Mouse (Mus musculus): ENCODE measurements around the gene Lama1.

Gene Lama1

DNA sequence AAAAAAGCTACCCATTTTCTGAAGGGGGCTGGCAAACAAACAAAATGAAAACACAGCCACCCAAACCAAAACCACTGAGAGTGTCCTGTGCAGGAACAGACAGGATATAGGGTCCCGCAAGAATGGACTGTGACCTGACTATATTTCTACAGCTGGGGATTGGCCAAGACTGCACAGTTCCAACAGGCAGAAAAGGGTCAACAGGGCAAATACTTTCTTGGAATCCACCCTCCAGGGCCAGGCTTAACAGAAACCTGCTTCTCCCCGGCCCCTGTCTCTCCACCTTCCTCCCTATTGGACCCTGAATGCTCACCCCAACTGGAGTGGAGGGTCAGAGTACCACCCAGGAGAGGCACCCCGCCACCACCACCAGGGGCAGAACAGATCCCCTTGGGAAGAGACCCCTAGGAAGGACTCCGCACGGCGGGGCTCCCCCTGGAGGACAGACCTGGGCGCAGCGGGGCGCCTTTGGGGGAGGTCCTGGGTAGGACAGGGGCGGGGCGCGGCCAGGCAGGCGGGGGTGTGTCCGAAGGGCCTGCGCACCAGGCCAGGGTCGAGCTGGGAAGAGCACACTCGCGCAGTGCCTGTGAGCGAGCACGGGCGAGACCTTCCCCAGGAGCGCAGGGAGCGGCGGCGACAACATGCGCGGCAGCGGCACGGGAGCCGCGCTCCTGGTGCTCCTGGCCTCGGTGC lies at the start of gene Lama1:
Lama1 (plus strand) TSS at position 566 of the 693 bp plus-strand sequence.
- peak; percentile 57 to 69 for DNase-seq

DNA sequence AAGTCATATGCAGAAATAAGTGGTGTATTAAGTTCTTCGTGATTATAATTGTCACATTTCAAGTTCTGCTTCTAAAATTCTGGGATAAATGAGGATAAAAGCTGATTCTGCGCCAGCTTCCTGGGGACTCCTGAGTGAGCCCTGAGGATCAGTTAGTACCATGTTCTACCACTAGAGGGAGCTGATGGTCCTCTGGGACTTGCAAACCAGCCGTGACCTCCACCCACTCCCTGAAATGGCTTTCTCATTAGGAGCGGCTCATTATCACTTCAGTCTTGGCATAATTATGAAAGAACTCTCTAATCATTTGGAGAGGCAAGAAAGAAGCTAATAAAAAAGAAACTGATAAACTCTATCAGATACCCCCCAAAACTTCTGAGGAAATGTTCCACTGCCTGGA lies 45.6 kb upstream of the Lama1 start:
- peak; percentile 83 to 90 for DNase-seq

DNA sequence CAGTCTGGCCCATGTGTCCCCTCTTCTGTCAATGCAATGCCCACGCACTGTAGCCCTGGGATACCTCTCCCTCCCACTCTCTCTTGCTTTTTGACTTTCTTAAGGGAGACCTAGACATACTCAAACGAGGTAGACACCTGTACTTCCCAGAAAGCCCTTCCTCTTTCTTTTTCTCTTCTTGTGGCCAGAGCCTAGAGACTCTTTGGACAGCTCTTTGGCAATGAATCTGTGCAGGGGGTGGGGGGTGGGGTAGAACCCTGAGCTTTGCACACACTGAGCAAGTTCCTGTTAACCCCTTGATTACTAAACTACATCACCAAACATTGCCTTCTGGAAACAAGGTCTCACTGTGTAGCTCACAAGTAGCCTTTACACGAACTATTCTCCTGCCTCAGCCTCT lies 32.8 kb upstream of the Lama1 start:
- no peak for DNase-seq

DNA sequence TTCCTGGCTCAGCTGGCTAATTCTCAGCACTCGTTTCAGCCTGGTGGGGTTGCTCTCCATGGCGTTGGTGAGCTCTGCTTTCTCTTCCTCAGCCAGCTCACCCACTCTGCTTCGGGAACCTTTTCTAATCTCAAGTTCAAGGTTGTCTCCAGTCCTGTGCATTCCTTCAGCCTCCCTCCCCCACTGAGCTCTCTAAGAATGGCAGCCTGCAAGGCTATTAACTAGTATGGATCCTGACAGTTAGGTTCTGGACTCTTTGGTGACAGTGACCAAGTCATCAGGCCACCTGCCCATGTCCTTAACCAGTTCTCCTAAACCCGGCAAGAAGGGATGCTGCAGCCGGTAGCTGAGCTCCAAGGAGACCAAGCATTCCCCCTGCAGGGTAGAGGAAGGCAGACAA lies 30.1 kb upstream of the Lama1 start:
- no peak for DNase-seq

DNA sequence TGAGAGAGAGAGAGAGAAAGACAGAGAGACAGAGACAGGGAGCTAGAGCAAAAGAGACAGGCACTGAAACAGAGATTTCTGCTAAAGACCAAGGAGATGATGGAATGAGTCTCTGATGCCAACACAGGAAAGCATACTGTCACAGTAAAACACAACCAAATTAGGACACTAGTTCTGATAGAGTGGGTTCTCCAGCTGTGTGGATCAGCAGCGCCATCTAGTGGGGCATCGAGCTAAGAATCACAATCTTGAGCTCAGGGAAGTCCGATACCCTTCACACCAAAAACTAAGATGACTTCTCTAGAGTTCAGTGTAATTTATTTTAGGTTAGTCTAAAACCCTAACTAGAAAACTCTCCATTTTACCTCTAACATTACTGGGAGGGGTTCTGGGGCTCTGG lies 29.1 kb upstream of the Lama1 start:
- DNase-seq = peak; percentile 76 to 79

DNA sequence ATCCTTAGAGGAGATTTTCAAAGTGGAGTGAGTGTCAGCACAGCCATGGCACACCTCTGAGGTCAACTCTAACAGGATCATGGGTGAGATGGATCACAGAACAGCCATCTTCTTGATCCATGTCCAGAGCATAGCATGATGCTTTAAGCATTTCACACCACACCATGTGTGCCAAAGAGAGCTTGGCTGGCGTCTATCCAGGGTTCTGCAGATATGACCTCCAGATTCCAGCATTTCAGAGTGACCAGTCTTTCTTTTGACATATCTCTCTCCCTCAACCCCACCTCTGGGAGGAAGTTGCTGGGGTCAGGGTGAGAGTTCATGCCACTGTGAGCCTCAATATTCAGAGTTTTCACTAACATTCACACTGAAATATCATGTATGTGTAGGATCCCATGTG lies 18.5 kb upstream of the Lama1 start:
- DNase-seq = peak in 1 of 2 experiments; percentile 29

DNA sequence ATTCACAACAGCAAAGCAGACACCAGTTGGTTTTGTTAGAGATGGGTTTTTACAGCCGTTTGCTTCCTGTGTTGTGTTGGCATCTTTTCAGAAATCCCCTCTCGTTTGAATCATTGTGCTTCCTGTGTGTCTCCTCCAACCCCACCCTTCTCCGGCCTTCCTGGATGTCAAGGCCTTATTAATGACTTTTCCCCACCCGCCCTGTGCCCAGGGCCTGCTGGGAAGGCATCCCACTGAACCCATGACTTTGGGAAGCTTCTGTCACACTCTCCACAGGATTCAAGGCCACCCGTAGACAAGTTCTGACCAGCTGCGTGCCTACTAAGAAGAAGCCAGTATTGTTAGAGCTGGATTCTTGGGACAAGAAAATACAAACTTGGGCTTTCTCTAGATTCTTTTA lies 16.0 kb upstream of the Lama1 start:
- DNase-seq = no peak

DNA sequence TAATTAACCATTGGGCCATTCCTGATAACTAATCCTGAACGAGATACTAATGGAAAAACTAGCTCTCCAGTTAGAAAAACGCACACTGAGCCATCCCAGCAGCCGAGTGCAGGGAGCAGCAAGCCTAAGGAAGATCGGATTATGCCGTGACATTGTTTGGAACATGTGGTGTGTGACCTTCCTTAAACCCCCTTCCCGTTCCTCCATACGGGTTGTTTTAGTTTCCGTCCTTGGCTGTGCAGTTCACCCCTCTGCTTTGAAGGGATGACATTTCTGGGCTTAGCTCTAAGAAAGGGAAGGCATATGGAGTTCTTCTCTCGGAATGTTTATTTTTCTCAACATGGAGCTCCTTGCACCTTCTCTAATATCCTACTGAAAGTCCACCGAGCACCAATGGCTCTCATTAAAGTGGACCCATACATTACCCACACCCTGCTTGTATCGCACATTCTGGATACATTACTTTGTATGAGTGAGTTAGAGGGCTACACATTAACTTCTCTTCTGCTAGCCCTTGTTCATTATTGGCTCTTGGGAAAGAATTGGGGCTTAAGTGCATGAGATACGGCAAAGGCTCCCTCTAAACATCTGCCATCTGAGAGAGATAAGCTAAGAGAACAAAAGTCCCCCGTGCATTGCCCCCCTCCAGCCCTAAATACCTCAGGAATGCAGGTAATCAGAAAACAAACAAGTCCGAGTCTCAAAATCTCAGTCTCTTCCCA lies 11.9 kb upstream of the Lama1 start:
- DNase-seq = no peak

DNA sequence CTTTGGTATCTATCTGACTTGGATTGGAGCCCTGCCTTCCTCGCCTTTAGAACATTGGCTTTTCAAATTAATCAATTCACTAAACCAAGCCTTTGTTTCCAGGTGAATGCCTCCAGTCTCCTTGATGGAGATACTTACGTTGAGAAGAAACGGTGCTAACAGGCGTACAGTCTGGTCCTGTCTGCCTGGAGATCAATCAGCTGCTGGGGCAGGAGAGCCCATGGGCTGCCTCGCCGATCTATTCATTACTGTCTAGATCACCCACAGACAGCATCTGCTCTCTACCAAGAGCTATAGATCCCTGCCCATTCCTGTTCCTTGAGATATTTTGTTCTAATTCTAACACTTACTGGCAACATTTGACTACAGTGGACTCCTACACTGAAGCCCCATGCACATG lies 9.6 kb upstream of the Lama1 start:
- DNase-seq = no peak

DNA sequence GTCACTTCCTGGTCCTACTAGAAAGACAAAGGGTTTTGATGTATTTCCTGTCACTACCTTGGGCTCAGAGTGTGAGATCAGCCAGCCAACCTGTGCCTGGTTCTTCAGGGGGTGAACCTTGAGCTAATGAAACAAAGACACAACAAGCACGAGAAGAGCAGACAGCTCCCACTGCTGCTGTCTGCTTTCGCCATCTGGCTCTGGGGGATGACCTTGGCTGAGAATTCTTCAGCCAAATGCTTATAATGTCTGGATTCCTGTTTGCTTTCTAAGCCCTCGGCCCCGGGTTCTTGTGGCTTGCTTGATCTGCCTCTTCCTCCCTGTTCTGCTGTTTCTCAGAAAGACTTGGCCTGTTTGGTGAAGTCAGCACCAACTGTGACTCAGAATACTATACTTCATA lies 6.4 kb upstream of the Lama1 start:
- DNase-seq = peak; percentile 45 to 58

DNA sequence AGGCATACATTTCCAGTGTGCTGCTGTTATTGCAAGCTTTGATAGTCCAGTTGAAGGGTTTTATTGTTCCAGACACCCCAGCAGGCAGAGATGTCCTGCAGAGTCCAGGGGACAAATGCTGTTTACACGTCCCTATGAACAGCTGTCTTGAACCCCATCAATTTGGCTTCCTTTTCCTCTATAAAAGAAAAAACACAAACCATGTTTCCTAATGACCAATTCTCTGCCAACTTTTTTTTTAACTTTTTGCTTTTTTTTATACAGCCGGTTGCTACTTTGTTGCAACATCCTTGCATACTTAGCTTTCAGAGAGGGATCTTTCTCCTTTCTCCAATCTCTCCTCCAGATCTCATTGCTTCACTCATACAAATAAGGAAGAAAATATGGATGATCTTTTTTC lies 4.4 kb upstream of the Lama1 start:
- no peak for DNase-seq

DNA sequence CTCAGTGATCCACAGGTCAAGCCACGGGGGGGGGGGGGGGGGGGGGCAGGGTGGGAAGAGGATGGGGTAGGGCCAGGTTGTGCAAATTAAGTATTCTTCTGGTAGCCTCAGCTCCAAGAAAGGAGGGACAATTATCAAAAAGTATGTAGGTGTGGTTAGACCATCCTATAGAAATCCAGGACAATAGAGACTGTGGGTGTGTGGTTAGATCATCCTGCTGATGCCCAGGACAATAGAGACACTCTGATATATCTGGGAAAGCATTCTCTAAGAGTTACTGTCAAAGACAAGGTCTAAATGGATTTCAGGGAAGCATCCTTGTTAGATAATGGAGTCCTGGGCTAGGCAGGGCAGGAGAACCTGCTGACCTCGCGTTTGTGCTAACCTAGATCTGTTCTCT lies 3.2 kb upstream of the Lama1 start:
- DNase-seq = no peak

DNA sequence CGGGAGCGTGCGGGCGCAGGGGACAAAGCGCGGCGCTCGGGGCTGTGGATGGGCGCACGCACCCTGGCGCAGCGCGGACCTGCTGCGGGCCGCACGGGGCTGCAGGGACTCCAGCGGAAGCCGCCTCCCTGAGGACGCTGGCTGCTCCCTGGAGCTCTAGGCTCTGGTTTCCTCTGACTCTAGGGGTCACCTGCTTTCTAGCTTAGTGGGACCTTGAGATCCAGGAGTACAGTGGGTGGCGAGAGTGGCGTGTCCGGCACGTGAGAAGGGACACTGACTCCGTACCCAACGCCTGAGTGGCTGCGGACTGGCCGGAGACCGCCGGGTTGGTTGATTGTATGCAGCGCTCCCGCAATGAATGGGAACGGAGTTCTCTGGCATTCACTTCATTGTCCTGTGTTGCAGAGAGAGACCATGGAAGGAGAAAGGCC lies 417 bp downstream of the Lama1 start:
- DNase-seq = peak; percentile 25 to 28

DNA sequence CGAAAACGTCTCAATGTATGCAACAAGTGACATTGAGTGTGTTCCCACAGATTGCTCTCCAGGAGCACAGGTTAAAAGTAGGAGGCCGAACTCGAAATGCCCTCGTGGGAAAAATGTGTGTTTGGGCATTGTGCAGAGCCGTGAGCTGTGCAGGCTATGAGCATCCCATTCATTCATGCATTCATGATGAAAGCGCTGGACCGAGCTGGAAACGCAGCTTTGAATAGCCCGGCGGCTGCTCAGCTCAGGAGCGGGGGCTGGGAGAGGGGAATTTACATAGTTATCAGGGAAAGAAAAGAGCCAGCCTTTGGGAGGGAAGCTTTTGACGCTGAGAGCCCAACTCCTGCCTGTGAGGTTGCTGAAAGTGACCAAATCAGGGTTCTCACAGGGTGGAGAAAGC lies 1.2 kb downstream of the Lama1 start:
- peak; percentile 56 to 64 for DNase-seq

DNA sequence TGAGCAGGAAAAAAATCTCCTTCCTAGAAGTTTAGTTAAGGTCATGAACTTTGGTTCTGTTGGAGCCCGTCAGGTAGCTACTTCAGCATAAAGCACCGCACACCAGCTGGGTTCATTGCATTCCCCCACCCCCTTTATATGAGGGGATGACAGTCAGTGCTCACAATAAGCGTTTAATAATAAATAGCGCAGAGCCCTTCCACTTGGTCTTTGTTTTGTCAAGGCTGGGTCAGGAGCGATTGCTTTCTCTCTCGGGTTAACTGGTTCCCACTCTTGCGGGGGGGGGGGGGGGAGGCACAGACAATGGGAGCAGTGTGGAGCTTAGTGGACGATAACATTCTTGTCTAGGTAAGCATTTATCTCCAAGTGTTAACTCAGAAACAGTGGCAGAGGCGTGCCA lies 4.7 kb downstream of the Lama1 start:
- no peak for DNase-seq

DNA sequence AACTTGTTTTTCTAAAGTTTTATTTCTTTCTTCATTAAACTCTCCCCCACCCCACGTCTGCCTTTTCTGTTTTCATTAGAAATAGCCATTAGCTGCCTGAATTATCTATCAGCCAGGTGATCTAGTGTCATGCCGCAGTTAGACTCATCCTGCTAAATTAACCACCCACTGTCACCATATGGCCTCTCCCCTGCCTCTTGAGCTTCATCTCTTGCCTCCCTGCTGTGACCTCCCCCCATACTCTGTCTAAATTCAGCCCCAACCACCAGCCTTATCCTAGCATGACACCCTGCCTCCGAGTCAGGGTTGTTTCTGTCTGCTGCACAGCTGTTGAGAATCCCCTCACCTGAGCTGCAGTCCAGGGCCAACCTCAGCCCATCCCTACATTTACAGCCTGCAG lies 5.9 kb downstream of the Lama1 start:
- peak in 1 of 2 experiments; percentile 60 for DNase-seq

DNA sequence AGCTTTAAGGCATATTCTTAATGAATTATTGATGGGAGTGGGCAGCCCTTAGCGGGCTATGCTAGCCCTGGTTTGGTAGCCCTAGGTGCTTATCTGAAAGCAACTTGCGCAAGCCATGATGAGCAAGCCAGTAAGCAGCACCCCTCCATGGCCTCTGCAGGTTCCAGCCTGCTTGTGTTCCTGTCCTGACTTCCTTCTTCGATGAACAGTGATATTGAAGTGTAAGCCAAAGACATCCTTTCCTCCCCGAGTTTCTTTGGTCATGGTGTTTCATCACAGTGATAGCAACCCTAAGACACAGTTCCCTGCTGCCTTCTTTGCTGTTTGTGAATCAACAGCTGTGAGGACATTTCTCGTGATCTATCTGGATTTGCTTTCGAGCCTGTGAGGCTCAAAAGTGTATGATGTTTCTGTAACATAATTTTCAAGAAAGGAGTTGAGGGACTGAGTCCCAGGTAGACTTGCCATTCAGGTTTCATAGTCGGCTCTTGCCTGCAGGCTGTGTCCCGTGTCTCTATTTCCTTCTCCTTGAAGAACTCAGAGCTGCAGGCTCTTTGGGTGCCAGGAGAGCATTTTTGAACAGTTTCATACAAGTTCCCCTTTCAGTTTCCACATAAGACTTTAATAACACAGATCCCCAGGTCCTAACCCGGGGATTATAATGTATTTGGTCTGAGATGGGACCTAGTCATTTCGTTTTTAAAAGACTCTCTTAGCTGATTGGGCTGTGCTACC lies 8.1 kb downstream of the Lama1 start:
- DNase-seq = no peak

DNA sequence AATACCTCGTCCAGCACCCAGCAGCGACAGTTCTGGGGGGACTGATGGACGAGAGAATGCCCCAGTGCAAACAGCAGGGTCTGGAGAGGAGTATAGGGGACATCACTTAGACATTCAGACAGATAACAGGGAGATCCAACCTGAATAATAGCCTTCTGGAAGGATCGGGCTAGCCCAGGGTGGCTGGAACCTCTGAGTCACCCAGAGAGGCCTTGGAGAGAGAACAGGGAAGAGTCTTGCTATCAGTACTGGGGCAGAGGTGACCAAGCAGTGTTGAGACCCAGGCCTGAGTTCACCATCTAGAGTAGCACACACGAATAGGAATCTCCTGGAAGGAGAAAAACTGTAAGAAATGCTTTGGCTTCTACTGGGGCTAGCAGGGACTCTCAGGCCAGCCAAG lies 9.3 kb downstream of the Lama1 start:
- DNase-seq = no peak

DNA sequence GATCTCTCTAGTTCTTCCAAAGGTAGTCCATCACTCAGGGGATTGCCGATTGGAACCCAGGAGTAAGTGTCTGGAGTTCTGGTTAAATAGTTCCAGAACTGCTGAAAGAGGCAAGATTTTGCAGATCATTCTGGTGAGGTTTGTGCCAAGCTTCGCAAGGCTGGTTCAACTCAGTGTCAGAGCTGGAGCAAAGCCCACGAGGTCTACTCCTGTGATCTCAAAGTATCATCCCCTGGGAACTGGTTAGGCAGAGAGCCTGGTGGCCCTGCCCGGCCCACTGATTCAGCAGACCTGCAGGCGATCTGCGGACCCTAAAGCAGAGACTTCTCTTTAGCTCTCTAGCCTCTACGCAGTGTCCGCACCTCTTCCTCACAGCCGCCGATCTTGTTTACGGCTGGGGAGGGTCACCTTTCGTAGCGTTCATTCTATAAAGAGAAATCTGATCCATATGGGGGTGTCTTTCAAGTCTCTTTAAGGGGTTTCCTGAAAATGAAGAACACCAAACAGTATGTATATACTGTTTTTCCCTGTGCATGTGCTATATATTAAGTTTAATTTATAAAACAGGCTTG lies 10.8 kb downstream of the Lama1 start:
- DNase-seq = peak in 1 of 2 experiments; percentile 37

DNA sequence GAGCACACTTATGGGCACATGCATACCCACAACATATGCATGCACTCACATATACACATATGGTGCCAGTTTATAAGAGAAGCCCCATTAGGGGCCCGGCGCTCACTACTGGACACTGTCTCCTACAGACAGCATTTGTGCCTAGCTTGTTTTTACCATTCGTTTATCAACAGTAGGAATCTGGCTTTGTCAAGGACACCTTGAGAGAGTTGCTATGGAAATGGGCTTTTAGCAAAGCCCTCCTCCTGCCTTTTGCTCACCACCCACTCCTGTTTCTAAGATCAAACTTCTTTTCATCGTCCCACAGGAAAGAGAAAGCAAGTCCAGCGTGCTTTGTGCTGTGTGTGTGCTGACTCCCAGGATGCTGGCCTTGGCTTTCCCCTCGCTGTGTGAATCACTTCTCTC lies 13.3 kb downstream of the Lama1 start:
- no peak for DNase-seq

DNA sequence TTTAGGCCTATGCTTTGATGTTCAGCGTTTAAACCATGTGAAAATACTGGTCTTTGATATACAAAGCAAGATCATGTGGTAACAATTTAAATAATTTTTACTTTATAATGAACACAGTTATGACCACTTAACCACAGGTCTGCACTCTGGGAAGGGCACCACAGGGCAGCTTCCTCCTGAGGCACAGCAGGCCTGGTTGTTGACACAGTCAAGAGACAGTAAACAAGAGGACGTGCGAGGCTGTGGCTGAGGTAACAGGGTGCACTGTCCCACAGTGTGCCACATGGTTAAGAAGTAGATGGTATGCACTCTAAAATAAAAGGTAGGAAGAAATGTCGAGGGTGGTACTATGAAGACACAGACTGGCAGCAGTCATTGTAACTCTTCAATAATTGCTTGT lies 14.3 kb downstream of the Lama1 start:
- no peak for DNase-seq

DNA sequence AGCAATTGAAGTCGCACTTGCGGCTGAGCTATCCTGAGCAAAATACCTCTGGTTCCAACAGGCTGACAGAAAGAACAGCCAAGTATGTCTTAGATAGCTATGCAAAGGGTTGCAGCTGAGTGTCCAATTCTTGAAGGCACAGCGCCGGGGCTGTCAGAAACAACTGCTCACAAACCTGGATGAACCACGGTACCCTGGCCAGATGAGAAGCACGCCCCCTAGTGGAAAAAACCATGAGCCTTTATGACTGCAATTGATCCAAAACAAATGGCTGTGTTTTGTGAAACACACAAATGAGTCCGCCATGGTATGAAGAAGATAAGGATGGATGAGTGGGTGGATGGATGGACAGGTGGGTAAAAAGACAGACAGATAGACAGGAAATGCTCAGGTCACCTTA lies 15.9 kb downstream of the Lama1 start:
- no peak for DNase-seq

DNA sequence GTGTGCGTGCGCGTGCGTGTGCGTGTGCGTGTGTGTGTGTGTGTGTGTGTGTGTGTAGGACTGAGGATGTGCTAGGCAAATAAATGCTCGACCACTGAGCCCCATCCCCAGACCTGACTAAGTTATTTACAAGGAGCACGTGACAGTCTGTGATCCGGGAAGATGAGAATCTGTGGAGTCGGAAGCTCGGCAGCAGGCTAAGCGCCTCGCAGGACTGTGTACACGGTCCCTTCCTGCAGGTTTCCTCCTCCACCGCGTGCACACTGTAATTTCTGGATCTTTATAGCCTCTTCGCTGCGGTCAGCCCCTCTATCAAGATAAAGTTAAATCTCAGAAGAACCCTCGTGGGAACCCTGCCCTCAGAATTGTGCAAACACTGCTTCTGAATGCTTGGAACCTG lies 18.4 kb downstream of the Lama1 start:
- no peak for DNase-seq

DNA sequence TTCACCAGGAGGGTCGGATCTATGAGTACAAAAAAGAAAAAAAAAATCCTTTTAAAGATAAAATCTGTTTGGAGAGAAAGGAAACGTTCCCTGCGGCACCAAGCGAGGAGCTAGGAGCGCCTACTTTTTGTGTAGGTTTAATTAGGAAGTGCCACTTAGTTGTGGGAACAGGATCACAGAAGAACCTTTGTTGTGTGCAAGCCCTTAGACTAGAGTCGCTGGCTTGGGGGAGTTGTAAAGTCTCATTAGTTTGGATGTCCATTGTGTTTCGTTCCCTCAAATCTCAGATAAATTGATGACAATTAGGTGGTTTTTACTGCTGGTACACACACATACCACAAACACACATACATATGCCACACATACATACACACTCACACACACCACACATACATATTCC lies 25.0 kb downstream of the Lama1 start:
- DNase-seq = no peak
